Mouse (Mus musculus): Measurements from ENCODE around the gene Dclre1b. TPM values are rescaled to one million over a fixed set of nuclear protein-coding genes. Genes with fewer than 3 reads are reported as not detected.

Gene Dclre1b
- total RNA-seq, 2 experiments from 2014 or later, result 17.1 to 33.9 TPM

DNA sequence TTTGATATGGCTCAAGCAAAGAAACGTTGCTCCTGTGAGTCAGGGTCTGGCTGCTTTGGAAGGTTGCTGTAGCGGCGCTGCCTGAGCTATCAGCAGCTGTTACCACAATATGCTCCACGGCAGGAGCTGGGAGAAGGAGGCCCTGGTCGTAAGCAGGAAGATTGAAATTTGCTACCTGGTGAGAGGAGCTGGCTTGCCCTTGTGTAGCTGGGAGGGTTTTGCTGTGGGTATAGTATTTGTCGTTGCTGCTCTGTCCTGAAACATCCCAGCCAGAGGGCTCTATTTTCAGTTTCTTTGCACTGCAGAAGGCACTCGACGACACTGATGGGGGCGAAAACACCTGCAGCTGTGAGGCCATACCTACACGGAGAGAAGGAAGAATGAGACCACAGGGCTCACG lies 31.3 kb downstream of the Dclre1b start:
- no peak for ATAC-seq (replicated peaks; ENCODE audit: poor library complexity, severe bottlenecking)

DNA sequence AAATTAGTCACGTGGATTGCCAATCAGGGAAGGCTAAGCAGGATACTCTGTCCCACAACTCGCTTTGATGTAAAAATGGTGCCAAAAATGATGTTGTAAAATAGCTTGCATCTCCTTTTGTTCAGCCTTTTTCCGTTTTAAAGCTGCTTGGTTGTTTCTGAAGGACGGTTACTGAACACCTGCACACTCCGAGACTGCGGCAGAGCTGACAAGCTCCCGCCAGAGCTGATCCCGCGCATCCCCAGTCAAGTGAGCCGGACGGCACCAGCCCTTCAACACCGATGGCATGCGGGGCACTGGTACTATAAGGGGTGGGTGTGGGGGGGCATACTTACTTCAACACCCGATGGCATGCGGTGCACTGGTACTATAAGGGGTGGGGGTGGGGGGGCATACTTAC lies 35.2 kb downstream of the Dclre1b start:
- peak; percentile 8; the same call in 1 of the 2 replicates for ATAC-seq (replicated peaks; ENCODE audit: poor library complexity, severe bottlenecking)

DNA sequence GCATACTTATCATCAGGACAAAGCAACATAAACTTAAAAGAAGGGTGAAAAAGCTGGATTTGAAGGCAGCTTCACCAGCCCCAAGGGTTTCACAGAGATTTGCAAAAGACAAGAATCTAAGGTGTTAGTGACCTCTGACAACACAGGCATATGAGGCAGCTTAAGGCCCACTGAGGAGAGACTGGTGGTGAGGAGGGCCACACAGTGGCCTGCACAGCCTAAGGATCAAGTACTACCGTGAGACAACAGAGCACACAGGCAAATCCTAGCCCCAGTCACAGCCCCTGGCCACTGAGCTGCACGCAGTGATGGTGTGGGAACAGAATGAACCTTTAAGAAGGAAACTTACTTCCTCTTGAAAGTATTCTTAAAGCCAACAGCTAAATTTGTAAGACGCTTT lies 35.7 kb downstream of the Dclre1b start:
- peak; percentile 57 for ATAC-seq (replicated peaks; ENCODE audit: poor library complexity, severe bottlenecking)

DNA sequence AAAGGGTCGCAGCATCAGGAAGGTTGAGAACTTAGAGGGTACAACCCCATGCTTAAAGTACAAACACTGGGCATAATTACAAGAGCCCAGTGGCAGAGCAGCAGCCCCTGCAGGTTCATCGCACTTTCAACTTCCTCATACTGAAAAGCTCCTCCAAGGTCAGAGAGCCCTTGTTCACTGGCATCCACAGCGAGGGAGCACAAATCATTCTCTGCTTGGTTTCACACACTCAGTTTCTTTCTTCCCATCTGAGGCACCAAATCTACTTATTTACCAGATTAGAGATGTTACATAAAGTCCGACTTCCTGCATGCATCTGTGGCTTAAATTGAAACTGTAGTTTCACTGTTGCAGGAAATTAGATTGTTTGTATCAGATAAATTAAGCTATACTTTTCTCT lies 36.4 kb downstream of the Dclre1b start:
- ATAC-seq (replicated peaks; ENCODE audit: poor library complexity, severe bottlenecking), result peak; percentile 76

DNA sequence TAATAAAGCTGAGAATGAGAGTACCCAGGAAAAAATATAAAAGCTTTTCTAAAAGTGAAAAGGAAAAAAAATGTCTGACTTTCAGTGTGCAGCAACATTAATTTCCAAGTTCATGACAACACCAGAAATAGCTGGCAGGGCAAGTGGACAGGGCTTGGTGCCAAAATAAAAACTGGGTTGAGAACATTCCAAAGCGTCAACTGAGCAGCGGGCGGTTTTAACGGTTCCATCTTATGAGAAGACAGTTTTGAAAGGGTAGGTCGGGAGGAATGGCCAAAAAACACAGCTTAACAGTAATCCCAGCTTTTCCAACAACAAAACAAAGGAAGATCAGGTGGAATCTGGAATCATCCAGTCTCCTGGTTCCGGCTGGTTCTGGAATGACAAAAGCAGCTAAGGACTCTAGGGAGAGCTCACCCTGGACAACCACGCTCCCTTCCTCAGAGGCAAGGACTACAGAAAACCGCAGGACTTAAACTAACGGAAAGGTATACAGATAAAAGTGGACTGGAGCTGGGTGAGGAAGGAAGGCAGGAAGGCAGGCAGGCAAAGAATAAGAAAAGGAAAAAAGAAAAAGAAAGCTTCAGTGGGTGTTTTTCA lies 37.6 kb downstream of the Dclre1b start:
- ATAC-seq (replicated peaks; ENCODE audit: poor library complexity, severe bottlenecking), result no peak

DNA sequence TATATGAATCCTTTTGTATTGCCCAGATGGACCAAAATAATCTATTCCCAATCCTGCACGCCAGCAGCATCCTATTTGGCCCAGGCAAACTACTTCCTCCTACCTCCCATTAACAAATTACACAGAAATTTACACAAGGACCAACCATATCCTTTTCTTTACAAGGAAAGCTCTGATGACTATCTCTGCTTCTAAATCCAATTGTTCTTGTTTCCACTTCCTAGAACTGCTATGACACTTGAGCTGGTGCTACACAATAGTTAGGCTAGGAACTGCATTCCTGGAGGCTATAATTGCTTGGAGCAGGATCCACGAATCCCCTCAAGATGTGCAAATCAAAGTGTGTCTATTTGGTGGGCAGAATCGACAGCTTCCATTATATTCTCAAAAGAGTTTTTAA lies 42.5 kb downstream of the Dclre1b start:
- ATAC-seq (replicated peaks; ENCODE audit: poor library complexity, severe bottlenecking), result no peak

DNA sequence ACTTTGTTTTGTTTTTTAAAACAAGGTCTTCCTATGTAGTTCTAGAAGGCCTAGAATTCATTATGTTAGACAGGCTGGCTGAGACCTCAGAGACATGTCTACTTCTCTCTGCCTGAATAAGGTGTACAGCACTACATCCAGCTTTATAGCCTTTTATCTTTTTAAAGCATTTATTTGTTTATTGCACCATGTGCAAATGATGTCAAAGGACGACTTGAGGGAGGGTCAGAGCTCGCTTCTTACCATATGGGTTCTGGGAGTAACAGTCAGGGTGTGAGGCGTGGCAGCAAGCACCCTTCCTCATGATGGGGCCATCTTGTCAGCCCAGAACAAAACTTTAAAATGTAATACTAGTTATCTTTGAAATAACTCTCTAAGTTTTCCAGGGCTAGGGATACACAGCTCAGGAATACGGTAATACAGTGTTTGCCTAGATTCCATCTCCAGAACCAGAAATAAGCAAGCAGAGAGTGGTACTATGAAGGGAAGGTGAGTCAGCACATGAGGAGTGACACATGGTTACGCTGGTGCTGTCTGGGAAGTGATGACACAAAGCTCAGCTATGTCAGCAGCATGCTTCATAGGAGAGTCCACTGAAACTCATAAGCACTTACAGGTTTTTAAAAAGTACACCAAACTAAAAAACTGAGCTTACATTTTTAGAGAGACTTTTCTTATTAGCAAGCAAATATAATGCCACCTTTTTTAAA lies 49.8 kb downstream of the Dclre1b start:
- no peak for ATAC-seq (replicated peaks; ENCODE audit: poor library complexity, severe bottlenecking)

DNA sequence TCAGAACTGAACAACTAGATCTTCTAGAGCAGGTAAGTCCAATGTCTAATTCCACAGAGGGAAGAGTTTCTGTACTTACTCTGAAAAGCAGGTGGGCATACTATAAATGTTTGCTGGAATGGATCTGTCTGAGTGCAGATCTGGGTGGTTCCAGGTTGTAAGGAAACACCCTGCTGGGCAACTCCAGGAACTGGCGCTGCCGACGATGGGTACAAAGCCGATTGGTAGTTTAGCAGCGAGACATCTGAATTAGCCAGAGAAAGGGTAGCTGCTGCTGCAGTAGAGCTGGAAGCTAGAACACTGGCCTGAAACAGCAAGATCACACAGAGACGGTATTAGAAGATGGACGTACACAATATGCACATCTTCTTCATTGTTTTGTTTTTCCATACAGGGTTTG lies 50.8 kb downstream of the Dclre1b start:
- ATAC-seq (replicated peaks; ENCODE audit: poor library complexity, severe bottlenecking), result no peak

DNA sequence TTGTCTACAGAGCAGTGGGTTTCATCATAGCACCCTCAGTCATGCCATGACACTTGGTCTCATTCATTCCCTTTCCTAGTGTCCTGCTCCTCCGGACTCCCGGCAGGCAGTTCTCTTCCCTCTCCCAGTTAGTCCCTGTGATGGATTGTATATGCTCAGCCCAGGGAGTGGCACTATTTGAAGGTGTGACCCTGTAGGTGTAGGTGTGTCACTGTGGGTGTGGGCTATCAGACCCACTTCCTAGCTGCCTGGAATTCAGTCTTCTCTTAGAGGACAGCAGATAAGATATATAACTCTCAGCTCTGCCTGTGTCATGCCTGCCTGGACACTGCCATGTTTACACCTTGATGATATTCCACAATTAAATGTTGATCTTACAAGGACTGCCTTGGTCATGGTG lies 52.3 kb downstream of the Dclre1b start:
- no peak for ATAC-seq (replicated peaks; ENCODE audit: poor library complexity, severe bottlenecking)

DNA sequence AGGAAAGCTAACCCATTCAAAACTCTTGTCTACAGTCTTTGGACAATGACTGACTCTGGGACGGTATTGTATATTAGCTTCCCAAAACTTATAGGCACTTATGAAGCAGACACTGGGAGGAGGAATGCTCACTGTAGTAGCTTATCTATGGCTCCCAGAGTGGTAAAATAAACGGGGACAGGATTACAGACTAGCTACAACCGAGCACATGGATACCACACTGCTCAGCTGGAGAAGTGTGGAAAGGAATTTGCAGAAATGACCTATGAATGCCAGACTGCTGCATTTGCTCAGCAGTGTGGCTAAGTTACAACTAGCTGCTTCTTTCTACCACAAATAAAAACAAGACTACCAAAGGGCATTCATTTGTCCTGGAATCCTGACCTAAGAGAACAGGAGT lies 53.9 kb downstream of the Dclre1b start:
- no peak for ATAC-seq (replicated peaks; ENCODE audit: poor library complexity, severe bottlenecking)

DNA sequence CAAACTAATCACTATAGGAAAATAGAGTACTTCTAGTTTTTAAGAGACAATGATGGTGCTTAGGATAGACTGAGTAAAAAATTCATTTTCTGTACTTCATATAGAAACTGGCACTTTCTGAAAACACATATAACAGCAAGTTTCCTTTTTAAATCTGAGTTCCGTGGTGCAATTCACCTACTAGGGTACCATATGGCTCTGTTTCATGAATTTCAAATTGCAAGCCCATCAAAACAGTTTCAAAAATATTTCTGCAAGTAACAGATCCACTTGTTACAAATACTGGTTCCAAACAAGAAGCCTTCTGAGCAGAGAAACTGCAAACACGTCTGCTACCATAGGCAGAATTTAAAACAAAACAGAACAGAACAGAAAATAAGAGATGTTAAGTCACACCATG lies 57.7 kb downstream of the Dclre1b start:
- ATAC-seq (replicated peaks; ENCODE audit: poor library complexity, severe bottlenecking), result no peak

Other genes starting within 250 kb of the Dclre1b start
- gene Syt6, start 234.2 kb downstream of the Dclre1b start, total RNA-seq (2014; fragmentation: Nextera tagmentation), result not detected in 2 replicates
- gene Syt6, start 234.2 kb downstream of the Dclre1b start, total RNA-seq (2017), result 0.13 TPM in 1 of 2 replicates, not detected in the other
- gene Atg4a-ps, start 163.4 kb downstream of the Dclre1b start, total RNA-seq (2014; fragmentation: Nextera tagmentation), result 1.4 TPM in 1 of 2 replicates, not detected in the other
- 0.26 and 0.39 TPM in 2 replicates for gene Atg4a-ps, start 163.4 kb downstream of the Dclre1b start, total RNA-seq (2017)
- gene Olfml3, start 71.4 kb downstream of the Dclre1b start, total RNA-seq (2014; fragmentation: Nextera tagmentation), result 0.30 TPM in 1 of 2 replicates, not detected in the other
- 0.86 TPM in 1 of 2 replicates, not detected in the other for gene Olfml3, start 71.4 kb downstream of the Dclre1b start, total RNA-seq (2017)
- gene Gm10964, start 70.1 kb downstream of the Dclre1b start, total RNA-seq (2014; fragmentation: Nextera tagmentation), result not detected in 2 replicates
- gene Gm10964, start 70.1 kb downstream of the Dclre1b start, total RNA-seq (2017), result not detected in 2 replicates
- 96.0 and 111 TPM in 2 replicates for gene Hipk1, start 17.9 kb downstream of the Dclre1b start, total RNA-seq (2014; fragmentation: Nextera tagmentation)
- 56.8 and 59.0 TPM in 2 replicates for gene Hipk1, start 17.9 kb downstream of the Dclre1b start, total RNA-seq (2017)
- 15.6 and 19.6 TPM in 2 replicates for gene Ap4b1, start 76 bp upstream of the Dclre1b start, total RNA-seq (2014; fragmentation: Nextera tagmentation)
- gene Ap4b1, start 76 bp upstream of the Dclre1b start, total RNA-seq (2017), result 17.9 and 19.9 TPM in 2 replicates
- 2.2 TPM in 1 of 2 replicates, not detected in the other for gene Gm43064, start 129 bp upstream of the Dclre1b start, total RNA-seq (2014; fragmentation: Nextera tagmentation)
- 0.47 and 1.0 TPM in 2 replicates for gene Gm43064, start 129 bp upstream of the Dclre1b start, total RNA-seq (2017)
- gene Bcl2l15, start 23.2 kb upstream of the Dclre1b start, total RNA-seq (2014; fragmentation: Nextera tagmentation), result not detected in 2 replicates
- not detected in 2 replicates for gene Bcl2l15, start 23.2 kb upstream of the Dclre1b start, total RNA-seq (2017)
- 69.0 and 80.1 TPM in 2 replicates for gene Ptpn22, start 50.4 kb upstream of the Dclre1b start, total RNA-seq (2014; fragmentation: Nextera tagmentation)
- 42.2 and 65.5 TPM in 2 replicates for gene Ptpn22, start 50.4 kb upstream of the Dclre1b start, total RNA-seq (2017)
- 30.6 and 37.7 TPM in 2 replicates for gene Rsbn1, start 104.7 kb upstream of the Dclre1b start, total RNA-seq (2014; fragmentation: Nextera tagmentation)
- 59.6 and 63.9 TPM in 2 replicates for gene Rsbn1, start 104.7 kb upstream of the Dclre1b start, total RNA-seq (2017)
- gene Phtf1, start 158.7 kb upstream of the Dclre1b start, total RNA-seq (2014; fragmentation: Nextera tagmentation), result 13.8 and 17.9 TPM in 2 replicates
- 26.1 and 33.4 TPM in 2 replicates for gene Phtf1, start 158.7 kb upstream of the Dclre1b start, total RNA-seq (2017)

Data from granulocyte monocyte progenitor cell, adult 5-6 weeks (primary cell).